Mouse (Mus musculus): ENCODE measurements around the gene Ppp1r12b. TPM values are rescaled to one million over a fixed set of nuclear protein-coding genes. Genes with fewer than 3 reads are reported as not detected.

Gene Ppp1r12b
- polyA plus RNA-seq, 1 experiment from 2014 or later = 3.2 TPM

DNA sequence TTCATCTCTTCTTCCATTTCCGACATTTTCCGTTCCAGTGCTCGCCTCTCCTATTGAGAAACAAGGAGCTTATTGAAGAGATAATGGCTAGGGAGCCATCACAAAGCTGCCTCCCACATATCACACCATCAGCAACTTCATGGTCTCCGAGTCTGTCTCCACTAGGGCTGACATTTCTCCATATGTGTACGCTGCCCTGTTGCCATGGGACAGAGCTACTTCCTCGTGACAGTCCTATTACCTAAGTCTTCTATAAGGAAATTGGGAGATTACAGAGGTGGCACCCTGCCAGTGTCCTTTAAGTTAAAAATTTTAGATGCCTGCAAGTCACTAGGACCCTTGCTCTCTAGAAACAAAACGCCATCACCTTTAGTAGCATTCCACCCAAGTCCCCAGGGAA lies 183.7 kb downstream of the Ppp1r12b start:
- H3K9ac ChIP-seq (ENCODE audit: low read depth, low read length) = no peak overlapping the region
- 81% methylated on average over 7 of the region's 7 CpGs for WGBS
- no peaks in the 10 kb centered on the region for H3K36me3 ChIP-seq (ENCODE audit: insufficient read depth, low read length)
- no peak for TF ChIP-seq CTCF (IDR thresholded peaks at IDR 0.05; ENCODE audit: low read depth)
- ATAC-seq (replicated peaks; ENCODE audit: low FRiP score, low read depth) (no peak), DNase-seq (ENCODE audit: low spot score) (no peak)
- no peak overlapping the region for H3K4me3 ChIP-seq (replicated peaks; ENCODE audit: low read depth, low read length)
- H3K4me2 ChIP-seq (ENCODE audit: low read length) = no peak overlapping the region
- H3K4me1 ChIP-seq (replicated peaks; ENCODE audit: insufficient read depth, low read length) = peaks cover 14% of the 10 kb centered on the region
- peak overlapping the region; percentile 38; the same call in 1 of the 2 replicates for H3K27ac ChIP-seq
- H3K27me3 ChIP-seq (ENCODE audit: insufficient read depth, low read length) = no peaks in the 10 kb centered on the region
- H3K9me3 ChIP-seq (replicated peaks; ENCODE audit: low read length) = no peaks in the 10 kb centered on the region

DNA sequence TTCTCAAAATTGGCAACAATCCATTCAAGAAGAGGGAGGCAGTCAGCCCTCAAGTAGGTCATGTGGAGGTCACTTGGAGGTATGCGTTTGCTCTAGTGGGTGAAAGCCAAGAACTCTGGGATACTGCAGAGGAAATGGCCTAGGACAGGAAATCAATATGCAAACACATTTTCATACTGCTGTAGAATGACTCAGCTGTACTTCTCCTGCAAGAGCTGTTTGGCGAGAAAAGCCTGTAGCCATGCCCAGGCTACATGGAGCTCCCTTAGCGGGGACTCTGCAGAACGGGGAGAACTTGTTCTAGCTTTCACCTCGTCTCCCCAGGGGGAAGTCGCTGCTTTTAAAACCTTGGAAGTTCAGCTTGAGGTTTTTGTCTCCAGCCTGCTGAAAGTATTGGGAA lies 184.4 kb downstream of the Ppp1r12b start:
- Histone ChIP-seq H3K9ac (ENCODE audit: low read depth, low read length) (no peak overlapping the region), H3K4me2 (ENCODE audit: low read length) (no peak overlapping the region), H3K4me3 (replicated peaks; ENCODE audit: low read depth, low read length) (no peak overlapping the region), H3K4me1 (replicated peaks; ENCODE audit: insufficient read depth, low read length) (peaks cover 14% of the 10 kb centered on the region), H3K36me3 (ENCODE audit: insufficient read depth, low read length) (no peaks in the 10 kb centered on the region), H3K9me3 (replicated peaks; ENCODE audit: low read length) (no peaks in the 10 kb centered on the region), H3K27ac (peak overlapping the region; percentile 38), H3K27me3 (ENCODE audit: insufficient read depth, low read length) (no peaks in the 10 kb centered on the region)
- DNase-seq (ENCODE audit: low spot score) (peak; percentile 90), ATAC-seq (replicated peaks; ENCODE audit: low FRiP score, low read depth) (peak; percentile 65; the same call in 1 of the 2 replicates)
- no peak for TF ChIP-seq CTCF (IDR thresholded peaks at IDR 0.05; ENCODE audit: low read depth)
- 36% methylated on average over 6 of the region's 6 CpGs for WGBS

DNA sequence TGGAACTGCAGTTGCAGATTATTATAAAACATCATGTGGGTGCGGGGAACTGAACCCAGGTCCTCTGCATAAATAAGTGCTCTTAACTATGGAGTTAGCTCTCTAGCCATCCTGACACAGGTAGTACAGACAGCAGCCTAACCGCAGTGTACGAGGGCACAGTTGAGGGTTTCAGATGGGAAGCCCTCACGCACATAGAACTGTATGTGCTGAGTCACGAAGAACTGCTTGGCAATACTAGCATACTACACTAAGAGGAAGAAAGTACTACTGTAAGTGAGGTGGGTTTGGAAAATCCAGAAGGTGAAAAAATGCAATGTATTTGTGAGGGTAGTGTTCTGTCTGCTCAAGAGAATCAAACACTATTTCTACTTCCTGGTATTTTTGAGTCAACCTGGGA lies 185.4 kb downstream of the Ppp1r12b start:
- WGBS = 98% methylated on average over 5 of the region's 5 CpGs
- TF ChIP-seq CTCF (IDR thresholded peaks at IDR 0.05; ENCODE audit: low read depth) = no peak
- no peak for DNase-seq (ENCODE audit: low spot score)
- Histone ChIP-seq H3K27me3 (ENCODE audit: insufficient read depth, low read length) (no peaks in the 10 kb centered on the region), H3K9ac (ENCODE audit: low read depth, low read length) (no peak overlapping the region), H3K36me3 (ENCODE audit: insufficient read depth, low read length) (no peaks in the 10 kb centered on the region), H3K4me3 (replicated peaks; ENCODE audit: low read depth, low read length) (no peak overlapping the region), H3K4me2 (ENCODE audit: low read length) (no peak overlapping the region), H3K9me3 (replicated peaks; ENCODE audit: low read length) (no peaks in the 10 kb centered on the region), H3K27ac (peak overlapping the region; percentile 39; the same call in 1 of the 2 replicates), H3K4me1 (replicated peaks; ENCODE audit: insufficient read depth, low read length) (peaks cover 14% of the 10 kb centered on the region)
- ATAC-seq (replicated peaks; ENCODE audit: low FRiP score, low read depth) = no peak

DNA sequence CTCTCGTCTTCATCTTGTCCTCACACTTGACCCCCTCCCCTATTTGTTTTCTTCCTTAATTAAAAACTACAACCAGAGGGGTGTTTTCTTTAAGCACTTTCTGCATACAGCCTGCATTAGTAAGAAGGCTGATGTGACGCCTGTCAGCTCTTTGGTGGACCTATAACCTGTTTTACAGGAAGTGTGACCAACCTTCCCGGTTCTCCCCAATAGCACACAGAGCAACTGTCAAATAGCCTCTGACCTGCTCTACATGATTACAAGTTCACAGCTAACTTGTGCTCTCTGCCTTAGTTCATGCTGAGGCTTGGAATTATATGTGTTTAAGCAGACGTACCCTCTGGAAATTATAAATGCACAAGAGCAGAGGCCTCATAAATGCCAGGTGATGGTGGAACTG lies 189.3 kb downstream of the Ppp1r12b start:
- Histone ChIP-seq H3K4me1 (replicated peaks; ENCODE audit: insufficient read depth, low read length) (0 out of 2 replicates have a peak, but pooled peaks cover under 1% of the 10 kb centered on the region), H3K4me3 (replicated peaks; ENCODE audit: low read depth, low read length) (no peak overlapping the region), H3K36me3 (ENCODE audit: insufficient read depth, low read length) (no peaks in the 10 kb centered on the region), H3K4me2 (ENCODE audit: low read length) (no peak overlapping the region), H3K9ac (ENCODE audit: low read depth, low read length) (no peak overlapping the region), H3K27me3 (ENCODE audit: insufficient read depth, low read length) (no peaks in the 10 kb centered on the region), H3K27ac (no peak overlapping the region), H3K9me3 (replicated peaks; ENCODE audit: low read length) (no peaks in the 10 kb centered on the region)
- ATAC-seq (replicated peaks; ENCODE audit: low FRiP score, low read depth) (no peak), DNase-seq (ENCODE audit: low spot score) (no peak)
- TF ChIP-seq CTCF (IDR thresholded peaks at IDR 0.05; ENCODE audit: low read depth) = no peak
- WGBS = 59% methylated on average over 4 of the region's 4 CpGs

DNA sequence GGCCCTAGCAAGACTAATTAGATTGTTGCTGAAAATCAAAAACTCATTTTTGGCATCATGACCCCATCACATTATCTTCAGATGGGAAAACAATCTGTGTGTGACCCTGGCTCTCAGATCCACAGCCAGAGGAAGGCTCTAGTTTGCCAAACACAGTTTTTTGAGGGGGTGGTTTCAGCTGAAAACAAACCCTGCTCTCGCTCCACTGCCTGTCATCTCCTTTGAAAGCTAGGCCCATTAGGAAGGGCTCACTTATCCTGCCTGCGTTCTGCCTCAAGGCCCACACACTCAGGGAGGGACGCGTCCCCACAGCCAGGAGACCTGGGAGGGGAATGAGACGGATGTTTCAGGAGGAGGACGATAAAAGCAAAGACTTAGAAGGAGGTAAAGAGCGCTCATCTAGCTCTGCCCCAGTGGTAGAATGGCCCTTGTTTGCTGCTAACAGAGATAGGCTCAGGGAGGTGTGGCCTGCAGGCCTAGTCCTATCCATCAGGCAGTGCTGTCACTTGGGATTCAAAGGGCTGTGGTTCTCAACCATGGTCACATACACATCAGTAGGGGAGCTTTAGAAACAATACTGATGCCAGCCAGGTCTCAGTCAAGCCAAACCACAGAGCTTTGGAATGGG lies 190.8 kb downstream of the Ppp1r12b start:
- ATAC-seq (replicated peaks; ENCODE audit: low FRiP score, low read depth) (peak; percentile 47; the same call in 1 of the 2 replicates), DNase-seq (ENCODE audit: low spot score) (peak; percentile 87)
- peak overlapping the region; percentile 51 for H3K27ac ChIP-seq
- no peak overlapping the region for H3K9ac ChIP-seq (ENCODE audit: low read depth, low read length)
- no peaks in the 10 kb centered on the region for H3K9me3 ChIP-seq (replicated peaks; ENCODE audit: low read length)
- WGBS = 13% methylated on average over 7 of the region's 7 CpGs
- no peak overlapping the region for H3K4me2 ChIP-seq (ENCODE audit: low read length)
- no peaks in the 10 kb centered on the region for H3K27me3 ChIP-seq (ENCODE audit: insufficient read depth, low read length)
- no peaks in the 10 kb centered on the region; the same call in 1 of the 2 replicates for H3K4me1 ChIP-seq (replicated peaks; ENCODE audit: insufficient read depth, low read length)
- H3K36me3 ChIP-seq (ENCODE audit: insufficient read depth, low read length) = no peaks in the 10 kb centered on the region
- H3K4me3 ChIP-seq (replicated peaks; ENCODE audit: low read depth, low read length) = no peak overlapping the region
- no peak; the same call in 1 of the 2 replicates for TF ChIP-seq CTCF (IDR thresholded peaks at IDR 0.05; ENCODE audit: low read depth)

DNA sequence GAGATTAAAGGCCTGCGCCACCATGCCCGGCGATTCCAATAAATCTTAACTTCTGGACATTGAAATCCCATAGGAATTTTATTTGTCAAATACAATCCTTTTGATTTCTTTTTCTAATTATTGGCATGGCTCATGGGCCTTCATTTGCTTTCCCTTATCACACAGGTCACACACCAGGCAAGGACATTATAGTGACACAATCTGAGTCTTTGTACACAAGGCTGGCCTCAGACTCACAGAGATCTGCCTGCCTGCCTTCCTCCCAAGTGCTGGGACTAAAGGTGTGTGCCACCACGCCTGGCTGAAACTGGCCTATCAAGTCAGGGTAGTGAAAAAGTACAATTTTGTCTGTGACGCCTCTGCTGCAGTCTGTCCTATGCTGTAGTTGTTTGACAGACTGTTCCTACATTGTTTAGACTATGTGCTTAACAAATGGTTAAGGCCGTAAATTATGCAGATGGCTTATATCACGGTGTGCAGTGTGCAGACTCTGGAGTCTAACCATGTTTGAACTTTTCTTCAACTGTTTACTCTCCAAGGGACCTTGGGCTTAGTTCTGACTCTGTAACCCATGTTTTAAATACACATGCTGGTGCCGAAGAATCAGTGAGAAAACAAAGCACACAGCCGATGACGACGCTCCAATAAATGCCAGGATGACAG lies 191.8 kb downstream of the Ppp1r12b start:
- peak; percentile 54 for DNase-seq (ENCODE audit: low spot score)
- no peak; the same call in 1 of the 2 replicates for ATAC-seq (replicated peaks; ENCODE audit: low FRiP score, low read depth)
- no peaks in the 10 kb centered on the region for H3K27me3 ChIP-seq (ENCODE audit: insufficient read depth, low read length)
- peak overlapping the region; percentile 51; the same call in 1 of the 2 replicates for H3K27ac ChIP-seq
- 48% methylated on average over 11 of the region's 11 CpGs for WGBS
- TF ChIP-seq CTCF (IDR thresholded peaks at IDR 0.05; ENCODE audit: low read depth) = no peak
- H3K36me3 ChIP-seq (ENCODE audit: insufficient read depth, low read length) = no peaks in the 10 kb centered on the region
- H3K4me2 ChIP-seq (ENCODE audit: low read length) = no peak overlapping the region
- H3K9ac ChIP-seq (ENCODE audit: low read depth, low read length) = no peak overlapping the region
- H3K9me3 ChIP-seq (replicated peaks; ENCODE audit: low read length) = no peaks in the 10 kb centered on the region
- H3K4me1 ChIP-seq (replicated peaks; ENCODE audit: insufficient read depth, low read length) = no peaks in the 10 kb centered on the region; the same call in 1 of the 2 replicates
- no peak overlapping the region for H3K4me3 ChIP-seq (replicated peaks; ENCODE audit: low read depth, low read length)
